Mouse (Mus musculus): ENCODE measurements around the gene Rfc3. TPM values are rescaled to one million over a fixed set of nuclear protein-coding genes. Genes with fewer than 3 reads are reported as not detected.

The Rfc3 gene
- polyA plus RNA-seq, 1 experiment from 2014 or later = 28.5 TPM

GRCm38 (mm10) chr5:151642867-151643266, 8.2 kb downstream of the Rfc3 start:
- DNase-seq (peak; percentile 24), ATAC-seq (peak; percentile 74)
- Histone ChIP-seq H3K27ac (ENCODE audit: low read depth) (no peak overlapping the region), H3K9ac (replicated peaks) (no peak overlapping the region), H3K9me3 (ENCODE audit: low read length) (no peaks in the 10 kb centered on the region), H3K4me3 (ENCODE audit: low read depth, low read length) (no peak overlapping the region), H3K4me1 (ENCODE audit: insufficient read depth) (no peaks in the 10 kb centered on the region), H3K36me3 (replicated peaks; ENCODE audit: insufficient read depth, low read length) (peaks cover 59% of the 10 kb centered on the region), H3K4me2 (ENCODE audit: low read depth, low read length) (no peak overlapping the region), H3K27me3 (ENCODE audit: insufficient read depth, low read length) (no peaks in the 10 kb centered on the region)
- 52% methylated on average over 5 of the region's 5 CpGs for WGBS (ENCODE audit: insufficient replicate concordance)
- TF ChIP-seq CTCF (IDR thresholded peaks at IDR 0.05; ENCODE audit: low read depth) (no peak), EP300 (IDR thresholded peaks at IDR 0.05; ENCODE audit: low read depth) (no peak)

- DNase-seq (no peak), ATAC-seq (no peak)
- 92% methylated on average over 1 of the region's 1 CpGs for WGBS (ENCODE audit: insufficient replicate concordance)
- Histone ChIP-seq H3K36me3 (replicated peaks; ENCODE audit: insufficient read depth, low read length) (peaks cover 51% of the 10 kb centered on the region), H3K9ac (replicated peaks) (no peak overlapping the region), H3K4me1 (ENCODE audit: insufficient read depth) (no peaks in the 10 kb centered on the region), H3K4me3 (ENCODE audit: low read depth, low read length) (no peak overlapping the region), H3K27ac (ENCODE audit: low read depth) (no peak overlapping the region; the same call in 1 of the 2 replicates), H3K4me2 (ENCODE audit: low read depth, low read length) (no peak overlapping the region), H3K9me3 (ENCODE audit: low read length) (no peaks in the 10 kb centered on the region), H3K27me3 (ENCODE audit: insufficient read depth, low read length) (no peaks in the 10 kb centered on the region)
- TF ChIP-seq CTCF (IDR thresholded peaks at IDR 0.05; ENCODE audit: low read depth) (no peak), EP300 (IDR thresholded peaks at IDR 0.05; ENCODE audit: low read depth) (no peak)
Observed at GRCm38 (mm10) chr5:151642102-151642501, 8.9 kb downstream of the Rfc3 start.

GRCm38 (mm10) chr5:151605921-151606320, 45.1 kb downstream of the Rfc3 start, which contains the start of gene Vmn2r18:
Vmn2r18 (minus strand) TSS chr5:151606021.
- Histone ChIP-seq H3K36me3 (replicated peaks; ENCODE audit: insufficient read depth, low read length) (no peaks in the 10 kb centered on the region), H3K27ac (ENCODE audit: low read depth) (no peak within 1 kb of the TSS), H3K9me3 (ENCODE audit: low read length) (no peaks in the 10 kb centered on the region), H3K27me3 (ENCODE audit: insufficient read depth, low read length) (no peaks in the 10 kb centered on the region), H3K9ac (replicated peaks) (no peak within 1 kb of the TSS), H3K4me3 (ENCODE audit: low read depth, low read length) (no peak within 1 kb of the TSS), H3K4me1 (ENCODE audit: insufficient read depth) (no peaks in the 10 kb centered on the region; the same call in 1 of the 2 replicates), H3K4me2 (ENCODE audit: low read depth, low read length) (no peak within 1 kb of the TSS)
- WGBS (ENCODE audit: insufficient replicate concordance) = 84% methylated on average over 3 of the region's 3 CpGs
- DNase-seq (no peak), ATAC-seq (no peak)
- no peak for TF ChIP-seq CTCF (IDR thresholded peaks at IDR 0.05; ENCODE audit: low read depth)
- TF ChIP-seq EP300 (IDR thresholded peaks at IDR 0.05; ENCODE audit: low read depth) = no peak

GRCm38 (mm10) chr5:151601696-151602095, 49.3 kb downstream of the Rfc3 start:
- 62% methylated on average over 1 of the region's 1 CpGs for WGBS (ENCODE audit: insufficient replicate concordance)
- peak; percentile 57 for DNase-seq
- H3K4me2 ChIP-seq (ENCODE audit: low read depth, low read length) = no peak overlapping the region

More at GRCm38 (mm10) chr5:151601696-151602095, 49.3 kb downstream of the Rfc3 start:
- Histone ChIP-seq H3K4me3 (ENCODE audit: low read depth, low read length) (no peak overlapping the region), H3K9me3 (ENCODE audit: low read length) (no peaks in the 10 kb centered on the region), H3K27ac (ENCODE audit: low read depth) (no peak overlapping the region), H3K4me1 (ENCODE audit: insufficient read depth) (no peaks in the 10 kb centered on the region; the same call in 1 of the 2 replicates), H3K27me3 (ENCODE audit: insufficient read depth, low read length) (no peaks in the 10 kb centered on the region), H3K36me3 (replicated peaks; ENCODE audit: insufficient read depth, low read length) (no peaks in the 10 kb centered on the region), H3K9ac (replicated peaks) (no peak overlapping the region)
- peak; percentile 66 for ATAC-seq
- TF ChIP-seq CTCF (IDR thresholded peaks at IDR 0.05; ENCODE audit: low read depth) (no peak), EP300 (IDR thresholded peaks at IDR 0.05; ENCODE audit: low read depth) (no peak)

Other genes starting within 250 kb of the Rfc3 start
- gene Gm42906, start 223.1 kb downstream of the Rfc3 start, polyA plus RNA-seq (2015; fragmentation: Nextera tagmentation; extraction: Ambion mirVana) = not detected in 2 replicates
- 0.04 TPM in 1 of 2 replicates, not detected in the other for gene Vmn2r18, start 45.2 kb downstream of the Rfc3 start, polyA plus RNA-seq (2015; fragmentation: Nextera tagmentation; extraction: Ambion mirVana)

Data from liver, postnatal 0 days (tissue).